7 mouse cellular contexts compared by ENCODE assay signal in the genomic region with DNA sequence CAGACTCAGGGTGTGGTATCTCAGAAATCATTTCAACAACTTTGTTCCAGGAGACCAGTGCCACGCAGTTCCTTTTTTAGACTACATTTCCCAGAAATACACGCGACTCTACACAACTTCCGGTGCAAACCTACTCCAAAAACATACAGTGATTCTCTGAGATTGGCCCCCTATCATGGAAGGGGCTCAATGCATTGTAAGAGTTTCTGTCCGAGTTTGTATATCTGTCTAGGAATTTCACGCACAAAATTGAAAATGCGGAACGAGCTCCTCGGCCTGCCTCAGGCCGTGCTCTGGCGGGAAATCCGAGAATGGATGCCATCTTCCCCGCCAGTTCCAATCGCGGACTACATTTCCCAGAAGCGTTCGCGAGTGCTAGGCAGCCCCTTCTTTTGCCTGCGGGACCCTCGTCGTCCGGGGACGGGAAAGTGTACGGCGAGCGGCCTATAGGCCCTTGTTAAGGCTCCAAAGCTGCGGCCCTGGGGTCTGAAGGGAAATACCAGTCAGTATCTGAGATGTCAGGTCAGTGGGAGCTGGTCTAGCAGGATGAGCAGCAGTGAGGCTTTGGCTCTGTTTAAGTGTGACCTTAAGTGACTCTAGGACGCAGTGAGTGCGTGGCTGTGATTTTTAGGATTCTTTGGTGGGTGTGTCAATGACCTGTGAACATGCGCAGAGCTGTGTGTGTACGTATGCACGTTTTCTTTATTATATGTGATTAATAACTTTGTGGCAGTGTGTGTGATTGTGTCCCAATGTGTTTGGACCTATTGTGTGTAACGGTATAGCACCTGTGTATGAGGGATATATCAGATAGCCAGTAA. TPM values are rescaled to one million over a fixed set of nuclear protein-coding genes. Genes with fewer than 3 reads are reported as not detected.
DNase-seq lines count a peak whose midpoint lies in the region; ATAC-seq lines count a peak whose summit lies in the region.

A gene (plus strand): TSS at position 94 of the 821 bp plus-strand sequence.

- DNase-seq in adrenal gland, adult 18-20 months (ENCODE audit: low spot score in 2 of 2) = peak; percentile 73 to 79
- DNase-seq in embryo, embryonic 10.5 days (ENCODE audit: low spot score) = peak; percentile 96
- DNase-seq in gastrocnemius, postnatal 14 days = peak; percentile 82
- DNase-seq in left cerebral cortex, postnatal 10 days (ENCODE audit: extremely low spot score in 1 of 2, low spot score in 2 of 2) = peak; percentile 78 to 88
- peak; percentile 87 for DNase-seq in right cerebral cortex, postnatal 25 days

- intact Hi-C loops in gastrocnemius, postnatal 14 days (cut with DNase I; ENCODE audit: low total_unique reads) = no loop called here
- intact Hi-C loops in left cerebral cortex, postnatal 10 days (cut with DNase I) = no loop called here

- peak; percentile 78 for ATAC-seq in inflammation-experienced regulatory T-cells, adult 6 months
- peak; percentile 80 for ATAC-seq in megakaryocyte-erythroid progenitor cell, adult 5-6 weeks (replicated peaks; ENCODE audit: low FRiP score, low TSS enrichment, poor library complexity, severe bottlenecking)

RNA-seq across cellular contexts. Expression of the gene that starts here (rescaled TPM):
- 1 to 10 TPM; 5.2 to 5.8 TPM for total RNA-seq in adrenal gland, adult 18-20 months (2021)
- 1 to 10 TPM; 5.9 to 8.1 TPM for total RNA-seq in gastrocnemius, postnatal 14 days (2021)
- polyA plus RNA-seq in inflammation-experienced regulatory T-cells, adult 6 months (2017; shearing (Covaris generic)) = 1 to 10 TPM in 1 of 3 experiments, under 1 TPM in 2; 0.63 to 1.0 (median 0.80) TPM
- 1 to 10 TPM; 7.9 to 8.0 TPM for total RNA-seq in left cerebral cortex, postnatal 10 days (2021)
- total RNA-seq in megakaryocyte-erythroid progenitor cell, adult 5-6 weeks (2014; fragmentation: Nextera tagmentation) = 0.12 and 0.74 TPM in 2 replicates
- 1.5 and 2.4 TPM in 2 replicates for total RNA-seq in megakaryocyte-erythroid progenitor cell, adult 5-6 weeks (2017)

Comparison
In these comparisons a context has a peak if more than half of its experiments do, and no peak if none do; other contexts are left out.
1. Peak in every context shown above with its lines: DNase-seq and ATAC-seq.